Mouse (Mus musculus): ENCODE measurements around the gene Magi1. TPM values are rescaled to one million over a fixed set of nuclear protein-coding genes. Genes with fewer than 3 reads are reported as not detected.
"Not testable (repeated sequence)": the region's sequence is repeated elsewhere in the genome, so short reads cannot be mapped to it uniquely, and the experiment has no call there.

The Magi1 gene
- polyA plus RNA-seq, 1 experiment from 2014 or later, result 39.1 TPM

- H3K4me3 ChIP-seq, result no peak overlapping the region
- 64% methylated on average over 4 of the region's 4 CpGs for WGBS
Observed at GRCm38 (mm10) chr6:94020566-94020965, 263.2 kb downstream of the Magi1 start.

GRCm38 (mm10) chr6:94019935-94020334 lies 263.8 kb downstream of the Magi1 start:
- Histone ChIP-seq H3K27me3 (no peaks in the 10 kb centered on the region), H3K9me3 (replicated peaks) (no peaks in the 10 kb centered on the region), H3K4me2 (no peak overlapping the region), H3K4me3 (no peak overlapping the region), H3K27ac (no peak overlapping the region), H3K9ac (no peak overlapping the region), H3K36me3 (ENCODE audit: poor library complexity, severe bottlenecking) (no peaks in the 10 kb centered on the region), H3K4me1 (peaks cover 3% of the 10 kb centered on the region; the same call in 1 of the 2 replicates)
- ATAC-seq, result no peak
- WGBS, result 93% methylated on average over 4 of the region's 4 CpGs

More at GRCm38 (mm10) chr6:94020566-94020965, 263.2 kb downstream of the Magi1 start:
- Histone ChIP-seq H3K4me2 (no peak overlapping the region), H3K9me3 (replicated peaks) (no peaks in the 10 kb centered on the region), H3K9ac (no peak overlapping the region), H3K4me1 (peaks cover 9% of the 10 kb centered on the region), H3K27ac (no peak overlapping the region), H3K27me3 (no peaks in the 10 kb centered on the region), H3K36me3 (ENCODE audit: poor library complexity, severe bottlenecking) (no peaks in the 10 kb centered on the region)
- no peak for ATAC-seq

GRCm38 (mm10) chr6:94013761-94014160 lies 270.0 kb downstream of the Magi1 start:
- peaks cover 6% of the 10 kb centered on the region for H3K4me1 ChIP-seq
- H3K4me3 ChIP-seq, result no peak overlapping the region
- ATAC-seq, result no peak
- no peak overlapping the region for H3K4me2 ChIP-seq
- no peaks in the 10 kb centered on the region for H3K9me3 ChIP-seq (replicated peaks)
- H3K27ac ChIP-seq, result no peak overlapping the region
- H3K27me3 ChIP-seq, result no peaks in the 10 kb centered on the region
- 86% methylated on average over 2 of the region's 2 CpGs for WGBS
- no peaks in the 10 kb centered on the region for H3K36me3 ChIP-seq (ENCODE audit: poor library complexity, severe bottlenecking)
- H3K9ac ChIP-seq, result no peak overlapping the region

GRCm38 (mm10) chr6:94011947-94012346 lies 271.8 kb downstream of the Magi1 start:
- H3K36me3 ChIP-seq (ENCODE audit: poor library complexity, severe bottlenecking), result no peaks in the 10 kb centered on the region
- H3K9ac ChIP-seq, result no peak overlapping the region
- H3K27ac ChIP-seq, result no peak overlapping the region
- peaks cover 18% of the 10 kb centered on the region for H3K4me1 ChIP-seq
- H3K4me3 ChIP-seq, result no peak overlapping the region
- H3K4me2 ChIP-seq, result no peak overlapping the region
- ATAC-seq, result no peak
- 37% methylated on average over 5 of the region's 5 CpGs for WGBS
- H3K27me3 ChIP-seq, result no peaks in the 10 kb centered on the region
- H3K9me3 ChIP-seq (replicated peaks), result no peaks in the 10 kb centered on the region

DNA sequence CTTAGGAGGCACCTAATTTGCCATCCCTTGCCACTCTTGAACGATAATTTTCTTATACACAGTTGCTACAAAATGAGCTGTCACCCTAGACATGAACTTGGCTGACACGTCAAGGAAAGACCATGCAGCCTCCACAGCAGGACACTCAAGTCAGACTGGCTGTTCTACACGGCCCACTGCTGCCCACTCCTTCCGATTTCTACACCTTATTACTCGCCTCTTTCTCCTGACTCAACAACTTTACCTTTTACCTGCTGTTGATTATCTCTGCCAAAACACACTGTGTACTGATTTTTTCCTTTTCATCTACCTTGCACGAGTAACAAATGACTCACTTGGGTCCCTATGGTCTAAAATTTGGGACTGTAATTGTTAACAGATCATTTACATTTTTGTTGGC lies 272.2 kb downstream of the Magi1 start:
- ATAC-seq, result no peak
- peaks cover 18% of the 10 kb centered on the region for H3K4me1 ChIP-seq
- no peak overlapping the region for H3K9ac ChIP-seq
- no peak overlapping the region for H3K4me3 ChIP-seq
- 71% methylated on average over 6 of the region's 6 CpGs for WGBS
- H3K27me3 ChIP-seq, result no peaks in the 10 kb centered on the region
- no peaks in the 10 kb centered on the region for H3K9me3 ChIP-seq (replicated peaks)
- H3K36me3 ChIP-seq (ENCODE audit: poor library complexity, severe bottlenecking), result no peaks in the 10 kb centered on the region
- no peak overlapping the region for H3K27ac ChIP-seq
- H3K4me2 ChIP-seq, result no peak overlapping the region

DNA sequence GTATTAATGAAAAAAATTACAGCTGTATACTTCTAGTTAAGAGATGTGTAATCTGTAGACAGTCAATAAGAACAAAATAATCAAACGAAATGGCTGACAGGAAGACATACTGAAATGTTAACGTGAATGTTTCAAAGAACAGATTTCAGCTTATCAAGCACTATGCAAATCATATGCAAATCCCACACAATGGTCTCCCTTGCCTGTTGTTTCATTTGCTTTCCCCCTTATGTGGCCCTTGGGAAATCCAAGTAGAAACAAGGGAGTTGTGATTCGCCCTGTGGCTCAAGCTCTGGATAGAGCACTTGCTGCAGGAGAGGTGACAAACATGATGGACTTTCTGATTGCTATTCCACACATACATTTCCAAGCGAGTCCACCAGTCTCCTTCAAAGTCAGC lies 275.1 kb downstream of the Magi1 start:
- H3K4me1 ChIP-seq, result peaks cover 22% of the 10 kb centered on the region
- H3K9me3 ChIP-seq (replicated peaks), result no peaks in the 10 kb centered on the region
- 45% methylated on average over 4 of the region's 4 CpGs for WGBS

GRCm38 (mm10) chr6:94003586-94003985 lies 280.1 kb downstream of the Magi1 start:
- H3K4me3 ChIP-seq; H3K27me3 ChIP-seq; ATAC-seq; H3K4me2 ChIP-seq; H3K9me3 ChIP-seq (replicated peaks); H3K36me3 ChIP-seq (ENCODE audit: poor library complexity, severe bottlenecking); H3K27ac ChIP-seq; H3K9ac ChIP-seq: not testable (repeated sequence)
- H3K4me1 ChIP-seq, result peaks cover 20% of the 10 kb centered on the region
- WGBS, result 54% methylated on average over 2 of the region's 2 CpGs

More for the DNA sequence above, 275.1 kb downstream of the Magi1 start:
- H3K9ac ChIP-seq, result no peak overlapping the region
- 0 out of 2 replicates have a peak overlapping the region, but pooled peaks have one; percentile 20 for H3K27ac ChIP-seq
- H3K36me3 ChIP-seq (ENCODE audit: poor library complexity, severe bottlenecking), result no peaks in the 10 kb centered on the region
- H3K4me3 ChIP-seq, result no peak overlapping the region
- no peak overlapping the region for H3K4me2 ChIP-seq
- no peak for ATAC-seq
- H3K27me3 ChIP-seq, result no peaks in the 10 kb centered on the region

DNA sequence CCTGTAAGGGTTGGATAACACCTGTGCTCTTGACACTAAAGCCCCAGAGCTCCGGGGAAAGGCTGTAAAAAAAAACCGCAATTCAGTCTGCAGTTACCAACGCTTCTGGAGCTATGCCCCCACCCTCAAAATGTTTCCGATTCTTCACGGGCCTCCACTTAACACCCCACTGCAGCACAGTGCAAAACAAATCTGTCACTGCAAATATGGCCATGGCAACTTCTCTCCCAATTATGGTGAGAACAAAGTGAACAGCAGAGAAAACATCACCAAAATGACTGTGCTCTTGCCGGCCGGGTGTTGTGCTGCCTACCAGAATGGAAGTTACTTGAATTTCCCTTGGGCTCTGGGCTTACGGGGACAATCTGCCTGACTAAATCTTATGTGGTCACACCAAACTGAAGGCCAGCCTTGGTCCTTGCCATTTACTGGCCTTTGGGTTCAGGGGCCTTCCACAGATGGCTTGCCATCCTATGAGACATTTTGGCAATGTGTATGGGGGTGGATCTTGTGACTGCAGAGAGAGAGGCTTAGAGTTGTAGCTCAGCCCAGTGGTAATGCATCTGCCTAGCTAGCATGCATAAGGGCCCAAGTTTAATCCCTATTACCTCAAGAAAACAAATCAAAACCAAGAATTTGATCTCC lies 286.8 kb downstream of the Magi1 start:
- Histone ChIP-seq H3K27me3 (no peaks in the 10 kb centered on the region), H3K36me3 (ENCODE audit: poor library complexity, severe bottlenecking) (no peaks in the 10 kb centered on the region), H3K9me3 (replicated peaks) (no peaks in the 10 kb centered on the region), H3K4me3 (no peak overlapping the region), H3K4me2 (no peak overlapping the region), H3K27ac (no peak overlapping the region), H3K4me1 (peaks cover 5% of the 10 kb centered on the region), H3K9ac (no peak overlapping the region)
- ATAC-seq, result no peak
- 86% methylated on average over 8 of the region's 8 CpGs for WGBS

DNA sequence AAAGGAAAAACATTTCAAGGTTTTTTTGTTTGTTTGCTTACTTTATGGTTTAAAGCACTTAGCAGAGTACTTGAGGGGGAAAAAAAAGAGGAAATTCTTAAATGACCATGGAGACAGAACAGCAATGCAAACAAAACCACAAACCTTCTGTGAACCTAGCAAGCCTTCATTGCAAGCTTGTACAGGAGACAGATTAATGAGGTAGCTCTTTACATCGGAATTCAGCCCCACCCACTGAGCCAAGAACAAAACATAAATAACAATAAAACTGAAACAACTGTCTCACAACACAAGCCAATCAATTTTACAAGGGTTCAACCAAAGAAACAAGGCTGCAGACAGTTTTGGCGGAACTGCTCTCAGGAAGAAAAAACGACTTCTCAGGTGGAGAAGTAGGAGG lies 296.2 kb downstream of the Magi1 start:
- Histone ChIP-seq H3K36me3 (ENCODE audit: poor library complexity, severe bottlenecking) (no peaks in the 10 kb centered on the region), H3K4me2 (no peak overlapping the region), H3K4me3 (no peak overlapping the region), H3K9ac (no peak overlapping the region), H3K9me3 (replicated peaks) (no peaks in the 10 kb centered on the region), H3K27ac (no peak overlapping the region), H3K4me1 (peaks cover 23% of the 10 kb centered on the region), H3K27me3 (no peaks in the 10 kb centered on the region)
- ATAC-seq, result no peak
- 17% methylated on average over 3 of the region's 3 CpGs for WGBS

GRCm38 (mm10) chr6:93985111-93985510 lies 298.6 kb downstream of the Magi1 start:
- peaks cover 27% of the 10 kb centered on the region for H3K4me1 ChIP-seq
- H3K27ac ChIP-seq, result no peak overlapping the region
- 56% methylated on average over 9 of the region's 9 CpGs for WGBS
- no peak overlapping the region for H3K4me3 ChIP-seq
- H3K36me3 ChIP-seq (ENCODE audit: poor library complexity, severe bottlenecking), result no peaks in the 10 kb centered on the region
- H3K9me3 ChIP-seq (replicated peaks), result no peaks in the 10 kb centered on the region
- no peaks in the 10 kb centered on the region for H3K27me3 ChIP-seq
- H3K4me2 ChIP-seq, result no peak overlapping the region
- no peak overlapping the region for H3K9ac ChIP-seq
- no peak for ATAC-seq

DNA sequence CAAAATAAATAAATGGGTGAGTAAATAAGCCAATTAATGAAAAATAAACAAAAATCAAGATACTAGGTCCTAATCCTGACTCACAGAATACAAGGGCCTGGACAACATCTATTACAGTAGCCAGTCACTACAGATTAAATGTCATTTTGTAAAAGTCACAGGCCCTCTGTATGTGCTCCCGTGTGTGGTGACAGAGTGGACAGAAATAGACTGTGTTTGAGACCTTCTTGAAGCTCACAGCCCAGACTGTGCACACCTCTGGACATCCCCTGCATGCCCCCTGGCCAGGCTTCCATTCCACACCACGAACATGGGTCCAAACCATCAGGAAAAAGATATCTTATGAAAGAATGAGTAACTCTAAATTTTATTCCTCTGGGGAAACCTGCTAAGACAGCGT lies 300.2 kb downstream of the Magi1 start:
- no peaks in the 10 kb centered on the region for H3K36me3 ChIP-seq (ENCODE audit: poor library complexity, severe bottlenecking)
- H3K27ac ChIP-seq, result no peak overlapping the region
- no peaks in the 10 kb centered on the region for H3K9me3 ChIP-seq (replicated peaks)
- no peak overlapping the region for H3K9ac ChIP-seq
- H3K4me2 ChIP-seq, result no peak overlapping the region
- no peak overlapping the region for H3K4me3 ChIP-seq
- WGBS, result 93% methylated on average over 3 of the region's 3 CpGs
- ATAC-seq, result no peak
- H3K27me3 ChIP-seq, result no peaks in the 10 kb centered on the region
- H3K4me1 ChIP-seq, result peaks cover 17% of the 10 kb centered on the region

- H3K9ac ChIP-seq, result no peak overlapping the region
- no peak for ATAC-seq
Observed at GRCm38 (mm10) chr6:93981211-93981610, 302.5 kb downstream of the Magi1 start.

DNA sequence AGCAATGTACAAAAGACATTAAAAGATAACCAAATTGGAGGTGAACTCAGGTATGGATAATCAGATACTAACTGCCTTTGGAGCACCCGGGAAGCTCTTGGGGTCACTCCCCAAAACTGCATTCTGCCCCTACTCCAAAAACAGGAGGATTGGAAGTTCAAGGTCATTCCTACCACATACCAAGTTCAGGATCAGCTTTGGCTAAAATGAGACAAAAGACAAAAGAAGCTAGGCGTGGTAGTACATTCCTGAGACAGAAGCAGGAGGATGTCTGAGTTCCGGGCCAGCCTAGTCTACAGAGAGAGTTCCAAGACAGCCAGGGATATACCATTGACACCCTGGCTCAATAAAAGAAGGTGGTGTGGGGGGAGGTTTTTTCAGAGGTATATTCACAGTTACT lies 304.5 kb downstream of the Magi1 start:
- ATAC-seq, result no peak
- H3K9me3 ChIP-seq (replicated peaks), result no peaks in the 10 kb centered on the region
- H3K4me3 ChIP-seq, result no peak overlapping the region
- H3K4me1 ChIP-seq, result peaks cover 10% of the 10 kb centered on the region
- H3K9ac ChIP-seq, result no peak overlapping the region
- no peak overlapping the region for H3K4me2 ChIP-seq
- 87% methylated on average over 3 of the region's 3 CpGs for WGBS
- no peaks in the 10 kb centered on the region for H3K36me3 ChIP-seq (ENCODE audit: poor library complexity, severe bottlenecking)
- no peak overlapping the region for H3K27ac ChIP-seq
- H3K27me3 ChIP-seq, result no peaks in the 10 kb centered on the region

More at GRCm38 (mm10) chr6:93981211-93981610, 302.5 kb downstream of the Magi1 start:
- WGBS, result 56% methylated on average over 8 of the region's 8 CpGs
- Histone ChIP-seq H3K4me1 (peaks cover 10% of the 10 kb centered on the region), H3K4me2 (no peak overlapping the region), H3K27ac (no peak overlapping the region), H3K36me3 (ENCODE audit: poor library complexity, severe bottlenecking) (no peaks in the 10 kb centered on the region), H3K4me3 (no peak overlapping the region), H3K9me3 (replicated peaks) (no peaks in the 10 kb centered on the region), H3K27me3 (no peaks in the 10 kb centered on the region)

Measured in forebrain, embryonic 13.5 days (tissue).